Mouse (Mus musculus): Measurements from ENCODE around the gene Lrrc3b.

The Lrrc3b gene

GRCm38 (mm10) chr14:15330155-15330554, 108.6 kb downstream of the Lrrc3b start:
- no peak for DNase-seq

GRCm38 (mm10) chr14:15325872-15326271, 112.9 kb downstream of the Lrrc3b start:
- no peak for DNase-seq

- DNase-seq, result no peak
These were observed 116.2 kb downstream of the Lrrc3b start for GRCm38 (mm10) chr14:15322441-15323123.

GRCm38 (mm10) chr14:15319399-15319915, 119.3 kb downstream of the Lrrc3b start:
- DNase-seq, result no peak

- DNase-seq, result no peak
These were observed 130.2 kb downstream of the Lrrc3b start for GRCm38 (mm10) chr14:15308576-15308975.
